Mouse (Mus musculus) liver, embryonic 14.5 days (tissue): ENCODE results near the gene Atad1. TPM values are rescaled to one million over a fixed set of nuclear protein-coding genes. Genes with fewer than 3 reads are reported as not detected.

Source experiments
- ATAC-seq: fragments of 200-750 bp; cut with Nextera tagmentation; 2 replicates; pipeline ENCODE4 v1.8.0; 2017; ENCODE audit warnings: moderate number of reproducible peaks, mild to moderate bottlenecking, moderate library complexity; ENCODE audit not compliant: insufficient read depth
- DNase-seq, 3 experiments: peaks; one replicate each; pipeline ENCODE4 v3.0.0-alpha.2; 2012 to 2013; ENCODE audit warnings: low read depth in 3 of 3, low spot score in 3 of 3
- H3K27ac ChIP-seq: fragments of 300-500 bp; sonication (generic); 2 replicates; pipeline ENCODE4 v1.5.1; 2014; ENCODE audit warnings: moderate library complexity, mild to moderate bottlenecking, control low read depth, inconsistent platforms
- H3K27me3 ChIP-seq: fragments of 300-500 bp; sonication (generic); 2 replicates; pipeline ENCODE4 v1.6.1; 2014; ENCODE audit warnings: mild to moderate bottlenecking, low read length, moderate library complexity; ENCODE audit not compliant: control insufficient read depth, insufficient read depth
- H3K36me3 ChIP-seq: fragments of 300-500 bp; sonication (generic); replicated peaks from 2 replicates; pipeline ENCODE4 v1.6.1; 2014; ENCODE audit warnings: low read depth; ENCODE audit not compliant: control insufficient read depth, insufficient read depth
- H3K4me1 ChIP-seq, 2 experiments: fragments of 200-500 bp in 1 of 2; fragments of 300-500 bp in 1 of 2; sonication (generic) in 1 of 2; replicated peaks; 2 replicates each; pipeline ENCODE4 v1.6.1; 2012 to 2014; ENCODE audit warnings: antibody characterized with exemption in 1 of 2, inconsistent platforms in 1 of 2, low read length in 1 of 2; ENCODE audit not compliant: control insufficient read depth in 2 of 2, insufficient read depth in 2 of 2
- H3K4me2 ChIP-seq: fragments of 300-500 bp; sonication (generic); 2 replicates; pipeline ENCODE4 v1.6.1; 2014; ENCODE audit warnings: low read depth, mild to moderate bottlenecking, control low read depth, moderate library complexity
- H3K4me3 ChIP-seq, 2 experiments: fragments of 200-500 bp in 1 of 2; fragments of 300-500 bp in 1 of 2; sonication (generic) in 1 of 2; 2 replicates each; pipeline ENCODE4 v1.5.1; 2012 to 2014; ENCODE audit warnings: low read depth in 2 of 2, low read length in 2 of 2, mild to moderate bottlenecking in 2 of 2, control low read depth in 1 of 2, inconsistent platforms in 1 of 2, moderate library complexity in 1 of 2; ENCODE audit not compliant: insufficient read depth in 1 of 2
- H3K9ac ChIP-seq: fragments of 300-500 bp; sonication (generic); replicated peaks from 2 replicates; pipeline ENCODE4 v1.6.1; 2014; ENCODE audit warnings: mild to moderate bottlenecking, control low read depth, moderate library complexity
- H3K9me3 ChIP-seq: fragments of 300-500 bp; sonication (generic); 2 replicates; pipeline ENCODE4 v1.6.1; 2016; ENCODE audit warnings: low read length, mixed read lengths; ENCODE audit not compliant: control insufficient read depth
- CTCF ChIP-seq: IDR thresholded peaks from 2 replicates; pipeline ENCODE4 v1.5.1; 2016; ENCODE audit warnings: antibody characterized with exemption, low read depth, control low read depth
- EP300 ChIP-seq: IDR thresholded peaks from 2 replicates; pipeline ENCODE4 v1.6.1; 2016; ENCODE audit warnings: antibody characterized with exemption, low read depth
- WGBS: fragments of 180-500 bp; shearing (Covaris S2); extraction: QIAGEN DNeasy Blood & Tissue Kit; methylation state at CpG from one replicate; pipeline ENCODE4 v1.1.7; 2014; ENCODE audit not compliant: insufficient replicate concordance; 5-methylcytosine and 5-hydroxymethylcytosine counted together
- polyA plus RNA-seq, 2 experiments: library from polyadenylated mRNA; depleted of rRNA in 1 of 2; stranded (reverse) in 1 of 2; unstranded in 1 of 2; fragments of >200 nt; fragmentation: Nextera tagmentation in 1 of 2; extraction: Ambion mirVana in 1 of 2; gene quantifications; 2 replicates each; pipeline versions ENCODE4 v1.2.1 to v1.2.3; 2012 to 2014

Gene Atad1
- polyA plus RNA-seq, 2 experiments, result 9.9 to 20.9 TPM

GRCm38 (mm10) chr19:32778411-32778810, 38.8 kb upstream of the Atad1 start:
- 22% methylated on average over 2 of the region's 2 CpGs for WGBS
- Histone ChIP-seq H3K27me3 (no peaks in the 10 kb centered on the region), H3K4me1 (peaks cover 0 to 6% of the 10 kb centered on the region in 2 experiments; a peak in 2 of 4 replicates), H3K9me3 (no peaks in the 10 kb centered on the region), H3K27ac (no peak overlapping the region), H3K4me2 (no peak overlapping the region), H3K36me3 (no peaks in the 10 kb centered on the region), H3K4me3 (no peak overlapping the region), H3K9ac (no peak overlapping the region)
- DNase-seq (no peak), ATAC-seq (no peak)
- TF ChIP-seq EP300 (no peak), CTCF (no peak)

- WGBS, result 24% methylated on average over 4 of the region's 4 CpGs
- DNase-seq (no peak), ATAC-seq (no peak)
- no peaks in the 10 kb centered on the region for H3K36me3 ChIP-seq
- H3K27me3 ChIP-seq, result no peaks in the 10 kb centered on the region
- peaks cover 8 to 9% of the 10 kb centered on the region in 2 experiments; a peak in 3 of 4 replicates for H3K4me1 ChIP-seq
- no peak overlapping the region for H3K9ac ChIP-seq
- no peak overlapping the region for H3K4me3 ChIP-seq
- no peaks in the 10 kb centered on the region for H3K9me3 ChIP-seq
- H3K27ac ChIP-seq, result no peak overlapping the region
- no peak overlapping the region for H3K4me2 ChIP-seq
- TF ChIP-seq CTCF (no peak), EP300 (no peak)
Measured at GRCm38 (mm10) chr19:32762493-32762892, 22.9 kb upstream of the Atad1 start.

GRCm38 (mm10) chr19:32761162-32761561, 21.6 kb upstream of the Atad1 start:
- no peaks in the 10 kb centered on the region for H3K9me3 ChIP-seq
- no peak overlapping the region for H3K9ac ChIP-seq
- no peak overlapping the region for H3K4me3 ChIP-seq
- no peaks in the 10 kb centered on the region for H3K36me3 ChIP-seq
- TF ChIP-seq CTCF (no peak), EP300 (no peak)
- WGBS, result 69% methylated on average over 4 of the region's 4 CpGs
- no peak overlapping the region; the same call in 1 of the 2 replicates for H3K4me2 ChIP-seq
- H3K4me1 ChIP-seq, result peaks cover 8 to 9% of the 10 kb centered on the region in 2 experiments; a peak in 3 of 4 replicates
- H3K27ac ChIP-seq, result no peak overlapping the region
- DNase-seq, result no peak
- H3K27me3 ChIP-seq, result no peaks in the 10 kb centered on the region
- no peak for ATAC-seq

- Histone ChIP-seq H3K27me3 (no peaks in the 10 kb centered on the region), H3K36me3 (no peaks in the 10 kb centered on the region), H3K4me1 (peaks cover 8 to 11% of the 10 kb centered on the region in 2 experiments; a peak in 3 of 4 replicates), H3K4me3 (peak overlapping the region in 1 of 2 experiments; percentile 3; a peak in 1 of 4 replicates), H3K9ac (no peak overlapping the region), H3K27ac (no peak overlapping the region), H3K9me3 (no peaks in the 10 kb centered on the region), H3K4me2 (peak overlapping the region; percentile 100)
- ATAC-seq (no peak), DNase-seq (no peak)
- TF ChIP-seq EP300 (no peak), CTCF (no peak)
- 36% methylated on average over 6 of the region's 6 CpGs for WGBS
Measured at GRCm38 (mm10) chr19:32760499-32760898, 20.9 kb upstream of the Atad1 start.

- no peaks in the 10 kb centered on the region for H3K36me3 ChIP-seq
- DNase-seq (no peak), ATAC-seq (no peak)
- H3K27ac ChIP-seq, result no peak overlapping the region
- H3K9ac ChIP-seq, result peak overlapping the region; percentile 80
- H3K4me1 ChIP-seq, result peaks cover 8 to 15% of the 10 kb centered on the region in 2 experiments; a peak in 3 of 4 replicates
- no peaks in the 10 kb centered on the region; the same call in 1 of the 2 replicates for H3K27me3 ChIP-seq
- TF ChIP-seq EP300 (no peak), CTCF (no peak)
- peak overlapping the region; percentile 100 for H3K4me2 ChIP-seq
- 6% methylated on average over 8 of the region's 8 CpGs for WGBS
- H3K4me3 ChIP-seq, result peak overlapping the region; percentile 51 to 68
- H3K9me3 ChIP-seq, result no peaks in the 10 kb centered on the region
Measured at GRCm38 (mm10) chr19:32759357-32760024, 19.9 kb upstream of the Atad1 start.
